9 mouse cellular contexts compared by ENCODE assay signal in genomic region chr17:6662840-6663239, GRCm38 (mm10). TPM values are rescaled to one million over a fixed set of nuclear protein-coding genes. Genes with fewer than 3 reads are reported as not detected.
A peak's percentile ranks its signal among the peaks of the same experiment; 100 is the strongest.
DNase-seq lines count a peak whose midpoint lies in the region; ATAC-seq and TF ChIP-seq lines count a peak whose summit lies in the region.
"Not testable (repeated sequence)": the region's sequence is repeated elsewhere in the genome, so short reads cannot be mapped to it uniquely, and the experiment has no call there.
"Had no signal": no experiment of that assay in that cellular context is flagged by ENCODE, and none has a peak within 500 bp of the region (broad histone marks: within the 10 kb centered on the region; RNA-seq: fewer than 3 reads in every experiment).

No protein-coding gene starts in this region.

- not testable (repeated sequence) for TF ChIP-seq CTCF in CH12.LX (conservative IDR thresholded peaks at IDR 0.05 in 1 of 2, IDR thresholded peaks at IDR 0.05 in 1 of 2; ENCODE audit: low read depth in 2 of 2, low read length in 2 of 2); thymus, adult 2 months (IDR thresholded peaks at IDR 0.05; ENCODE audit: borderline replicate concordance, control insufficient read depth, extremely low read depth, insufficient read depth, low read length, poor library complexity)

- dilution Hi-C loops in CH12.LX (cut with MboI; ENCODE audit: extremely low pct_ligation_motif_present, extremely low pct_unique_long_range_greater_than_20kb, low sequenced_read_pairs) = not testable (repeated sequence)

- TF ChIP-seq EP300 in CH12.LX (IDR thresholded peaks at IDR 0.05; ENCODE audit: low read length) = peak; percentile 12; the same call in 1 of the 2 replicates

- TF ChIP-seq POLR2A in CH12.LX (IDR thresholded peaks at IDR 0.05; ENCODE audit: low read depth, low read length) = 0 out of 2 replicates have a peak, but pooled peaks have one; percentile 22
- not testable (repeated sequence) for TF ChIP-seq POLR2A in thymus, adult 2 months (IDR thresholded peaks at IDR 0.05; ENCODE audit: control insufficient read depth, extremely low read depth, insufficient read depth, low read length, poor library complexity)

- not testable (repeated sequence) for TF ChIP-seq RAD21 in CH12.LX (IDR thresholded peaks at IDR 0.05; ENCODE audit: low read depth, low read length)

- not testable (repeated sequence) for H3K4me3 ChIP-seq in CH12.LX (replicated peaks in 1 of 3; ENCODE audit: low read depth in 2 of 3, low read length in 2 of 3, poor library complexity in 1 of 3)
- peak overlapping the region; percentile 40 for H3K4me3 ChIP-seq in thymus, adult 2 months (ENCODE audit: control insufficient read depth, insufficient read depth, low read length)

- H3K4me1 ChIP-seq in CH12.LX (ENCODE audit: control insufficient read depth in 1 of 2, insufficient read depth in 2 of 2) = not testable (repeated sequence)
- H3K4me1 ChIP-seq in thymus, adult 2 months (replicated peaks; ENCODE audit: control insufficient read depth, insufficient read depth, low read length) = peaks cover 12% of the 10 kb centered on the region

- peak; percentile 26 for DNase-seq in CD4-positive helper T cell, adult 2 months (ENCODE audit: low read depth, low spot score)
- peak; percentile 58 for DNase-seq in CH12.LX (ENCODE audit: extremely low read depth)
- peak; percentile 79 for DNase-seq in heart, adult 11 months
- DNase-seq in thymus, adult 2 months = not testable (repeated sequence)
- DNase-seq in thymus, postnatal 25 days = peak; percentile 51

- in situ Hi-C loops in CH12.LX (cut with MboI; ENCODE audit: low pct_ligation_motif_present, low pct_unique_long_range_greater_than_20kb, low sequenced_read_pairs) = not testable (repeated sequence)

- WGBS in thymus, adult 2 months = 5% methylated on average over 3 of the region's 3 CpGs

- not testable (repeated sequence) for H3K9ac ChIP-seq in CH12.LX (ENCODE audit: insufficient read depth, low read depth)

- not testable (repeated sequence) for H3K4me2 ChIP-seq in CH12.LX (ENCODE audit: insufficient read depth, low read depth, poor library complexity, severe bottlenecking)

- peak; percentile 42 for ATAC-seq in inflammation-experienced regulatory T-cells, adult 6 months

- not testable (repeated sequence) for H3K9me3 ChIP-seq in CH12.LX (replicated peaks; ENCODE audit: low read length)

- H3K27me3 ChIP-seq in CH12.LX (replicated peaks); thymus, adult 2 months (ENCODE audit: control insufficient read depth, insufficient read depth, low read length): not testable (repeated sequence)

- H3K79me2 ChIP-seq in CH12.LX (replicated peaks; ENCODE audit: control insufficient read depth, extremely low read depth, insufficient read depth, poor library complexity, severe bottlenecking) = peaks cover 14% of the 10 kb centered on the region

- 0 out of 2 replicates have a peak overlapping the region, but pooled peaks have one; percentile 42 for H3K27ac ChIP-seq in CH12.LX (ENCODE audit: insufficient read depth, low read depth)
- H3K27ac ChIP-seq in thymus, adult 2 months (ENCODE audit: control insufficient read depth, insufficient read depth, low read length) = peak overlapping the region; percentile 75; the same call in 1 of the 2 replicates

- not testable (repeated sequence) for H3K36me3 ChIP-seq in CH12.LX (replicated peaks in 1 of 2; ENCODE audit: control insufficient read depth in 1 of 2, insufficient read depth in 1 of 2, low read length in 1 of 2); thymus, adult 2 months (ENCODE audit: control insufficient read depth, insufficient read depth, low read length)

TF ChIP-seq in CH12.LX, 34 proteins besides CTCF, POLR2A, EP300 and RAD21:
- TF ChIP-seq BHLHE40 (IDR thresholded peaks at IDR 0.05; ENCODE audit: low read depth, low read length) = peak; percentile 67
- peak; percentile 35; the same call in 1 of the 2 replicates for TF ChIP-seq MXI1 (IDR thresholded peaks at IDR 0.05; ENCODE audit: low read depth, low read length)
- peak; percentile 66; the same call in 1 of the 2 replicates for TF ChIP-seq SIN3A (IDR thresholded peaks at IDR 0.05; ENCODE audit: low read length)
- TF ChIP-seq IRF4 (IDR thresholded peaks at IDR 0.05; ENCODE audit: low read depth, low read length) = 0 out of 2 replicates have a peak, but pooled peaks have one; percentile 20
- peak; percentile 49 for TF ChIP-seq ELF1 (IDR thresholded peaks at IDR 0.05; ENCODE audit: low read depth, low read length)
- 0 out of 2 replicates have a peak, but pooled peaks have one; percentile 61 for TF ChIP-seq MAZ (IDR thresholded peaks at IDR 0.05; ENCODE audit: low read depth, low read length)
- TF ChIP-seq ETS1 (conservative IDR thresholded peaks at IDR 0.05; ENCODE audit: low read depth, low read length) = peak; percentile 76

RNA-seq across cellular contexts. Expression of gene Sytl3, which starts 3.9 kb away (rescaled TPM):
- total RNA-seq in CH12.LX (2012; rRNA removed) = 39.4 and 73.2 TPM in 2 replicates
- 27.5 and 27.6 TPM in 2 replicates for total RNA-seq in CH12.LX (2014; rRNA removed)
- polyA plus RNA-seq in CH12.LX (2012; ENCODE audit: insufficient read length, low read depth) = 59.3 and 72.3 TPM in 2 replicates
- 10 to 100 TPM in 1 of 3 experiments, 1 to 10 TPM in 2; 2.5 to 23.6 (median 3.9) TPM for polyA plus RNA-seq in inflammation-experienced regulatory T-cells, adult 6 months (2017; shearing (Covaris generic))
- polyA plus RNA-seq in thymus, adult 2 months (2012; rRNA removed) = 34.4 and 40.1 TPM in 2 replicates
- polyA plus RNA-seq: embryonic facial prominence, embryonic 11.5 days; G1E; Patski had no signal

RNA-seq across cellular contexts. Expression of gene Dynlt1f, which starts 7.1 kb away (rescaled TPM):
- total RNA-seq in CH12.LX (2012; rRNA removed) = 197 and 215 TPM in 2 replicates
- total RNA-seq in CH12.LX (2014; rRNA removed) = 332 and 352 TPM in 2 replicates
- 126 and 165 TPM in 2 replicates for polyA plus RNA-seq in CH12.LX (2012; ENCODE audit: insufficient read length, low read depth)
- polyA plus RNA-seq in inflammation-experienced regulatory T-cells, adult 6 months (2017; shearing (Covaris generic)) = 100 to 1,000 TPM in 1 of 3 experiments, 10 to 100 TPM in 2; 70.8 to 107 (median 72.0) TPM
- 145 and 154 TPM in 2 replicates for polyA plus RNA-seq in thymus, adult 2 months (2012; rRNA removed)
